Mouse (Mus musculus) hindbrain, embryonic 10.5 days (tissue): ENCODE results near the gene Cops9. TPM values are rescaled to one million over a fixed set of nuclear protein-coding genes. Genes with fewer than 3 reads are reported as not detected.

Source experiments
- DNase-seq: peaks from one replicate; pipeline ENCODE4 v3.0.0-alpha.2; 2017; ENCODE audit warnings: low spot score
- H3K27ac ChIP-seq: fragments of 300-500 bp; sonication (generic); 2 replicates; pipeline ENCODE4 v1.5.1; 2016; ENCODE audit warnings: mild to moderate bottlenecking, moderate library complexity
- H3K27me3 ChIP-seq: fragments of 300-500 bp; sonication (generic); 2 replicates; pipeline ENCODE4 v1.6.1; 2016; ENCODE audit warnings: mild to moderate bottlenecking; ENCODE audit not compliant: poor library complexity, insufficient read depth, severe bottlenecking
- H3K36me3 ChIP-seq: fragments of 300-500 bp; sonication (generic); 2 replicates; pipeline ENCODE4 v1.6.1; 2016; ENCODE audit warnings: mild to moderate bottlenecking, moderate library complexity
- H3K4me1 ChIP-seq: fragments of 300-500 bp; sonication (generic); replicated peaks from 2 replicates; pipeline ENCODE4 v1.6.1; 2016; ENCODE audit warnings: mild to moderate bottlenecking
- H3K4me3 ChIP-seq: fragments of 300-500 bp; sonication (generic); 2 replicates; pipeline ENCODE4 v1.5.1; 2016; ENCODE audit warnings: mild to moderate bottlenecking, moderate library complexity
- H3K9me3 ChIP-seq: fragments of 300-500 bp; sonication (generic); 2 replicates; pipeline ENCODE4 v1.6.1; 2016; ENCODE audit warnings: mild to moderate bottlenecking, moderate library complexity
- WGBS: fragments of 180-500 bp; shearing (Covaris S2); methylation state at CpG from one replicate; pipeline ENCODE4 v1.1.7; 2016; 5-methylcytosine and 5-hydroxymethylcytosine counted together
- polyA plus RNA-seq: library from polyadenylated mRNA; unstranded; fragments of >200 nt; fragmentation: Nextera tagmentation; extraction: Ambion mirVana; gene quantifications from 2 replicates; pipeline ENCODE4 v1.2.1, GENCODE M21; 2016

The Cops9 gene
- 391 and 433 TPM in 2 replicates for polyA plus RNA-seq

DNA sequence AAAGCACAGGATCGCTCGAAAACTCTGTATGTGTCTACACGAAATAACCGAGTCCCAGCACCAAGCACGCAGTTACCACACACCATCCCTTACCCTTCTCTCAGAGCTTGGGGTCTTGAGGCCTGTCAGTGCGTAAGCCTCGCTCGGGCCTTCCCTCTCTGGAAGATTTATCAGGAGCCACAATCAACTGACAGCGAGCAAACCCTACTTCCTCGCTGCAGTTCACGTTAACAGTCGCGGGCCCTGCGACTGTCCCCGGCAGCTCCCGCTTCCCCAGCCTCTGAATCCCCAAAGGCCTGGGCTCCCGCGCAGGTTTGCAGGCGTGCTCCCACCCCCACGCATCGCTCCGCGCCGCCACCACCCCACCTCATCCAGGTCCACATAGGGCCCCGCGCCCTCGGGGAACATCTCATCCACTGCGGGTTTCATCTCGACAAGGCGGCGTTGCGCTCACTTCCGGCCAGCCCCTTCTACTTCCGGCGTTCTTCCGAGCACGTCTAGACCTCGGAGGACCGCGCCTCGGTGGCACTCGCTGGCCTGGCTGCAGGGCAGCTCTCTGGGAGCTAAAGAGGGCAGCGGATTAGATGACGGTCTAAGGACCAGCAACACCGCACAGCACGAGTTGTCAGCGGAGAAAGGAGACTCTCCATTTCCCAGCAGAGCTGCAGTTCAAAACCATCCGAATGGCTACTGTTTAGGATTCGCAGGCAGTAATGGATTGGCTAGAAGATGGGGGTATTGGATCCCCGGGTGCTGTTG lies at the start of gene Cops9:
Gene Cops9, minus strand, starts transcription at position 472 of the 759 bp plus-strand sequence.
- peak within 1 kb of the TSS; percentile 92 for H3K27ac ChIP-seq
- peaks cover 31% of the 10 kb centered on the region for H3K4me1 ChIP-seq
- no peaks in the 10 kb centered on the region for H3K9me3 ChIP-seq
- 2% methylated on average over 50 of the region's 50 CpGs for WGBS
- peak within 1 kb of the TSS; percentile 94 for H3K4me3 ChIP-seq
- H3K36me3 ChIP-seq, result peaks cover 34% of the 10 kb centered on the region
- H3K27me3 ChIP-seq, result peaks cover 12% of the 10 kb centered on the region
- peak; percentile 93 for DNase-seq

GRCm38 (mm10) chr1:92691166-92691844 lies 49.5 kb upstream of the Cops9 start:
- no peaks in the 10 kb centered on the region for H3K9me3 ChIP-seq
- no peak overlapping the region for H3K27ac ChIP-seq
- no peaks in the 10 kb centered on the region for H3K36me3 ChIP-seq
- no peak overlapping the region for H3K4me3 ChIP-seq
- WGBS, result 84% methylated on average over 3 of the region's 3 CpGs
- H3K27me3 ChIP-seq, result peaks cover 4% of the 10 kb centered on the region; the same call in 1 of the 2 replicates
- 0 out of 2 replicates have a peak, but pooled peaks cover 6% of the 10 kb centered on the region for H3K4me1 ChIP-seq
- no peak for DNase-seq

GRCm38 (mm10) chr1:92686994-92687393 lies 45.2 kb upstream of the Cops9 start:
- no peak overlapping the region for H3K4me3 ChIP-seq
- H3K27me3 ChIP-seq, result peaks cover 12% of the 10 kb centered on the region; the same call in 1 of the 2 replicates
- no peak for DNase-seq
- 60% methylated on average over 8 of the region's 8 CpGs for WGBS
- H3K27ac ChIP-seq, result no peak overlapping the region
- 0 out of 2 replicates have a peak, but pooled peaks cover 6% of the 10 kb centered on the region for H3K4me1 ChIP-seq
- H3K36me3 ChIP-seq, result no peaks in the 10 kb centered on the region
- no peaks in the 10 kb centered on the region for H3K9me3 ChIP-seq

- no peaks in the 10 kb centered on the region for H3K9me3 ChIP-seq
- WGBS, result 90% methylated on average over 8 of the region's 8 CpGs
- H3K27me3 ChIP-seq, result peaks cover 26% of the 10 kb centered on the region; the same call in 1 of the 2 replicates
- no peak overlapping the region for H3K4me3 ChIP-seq
- H3K36me3 ChIP-seq, result no peaks in the 10 kb centered on the region
- peaks cover 22% of the 10 kb centered on the region for H3K4me1 ChIP-seq
- no peak for DNase-seq
- H3K27ac ChIP-seq, result no peak overlapping the region
Measured at GRCm38 (mm10) chr1:92683151-92683550, 41.4 kb upstream of the Cops9 start.

- Histone ChIP-seq H3K27me3 (peaks cover 22% of the 10 kb centered on the region; the same call in 1 of the 2 replicates), H3K9me3 (no peaks in the 10 kb centered on the region), H3K27ac (peak overlapping the region; percentile 23; the same call in 1 of the 2 replicates), H3K4me1 (peaks cover 19% of the 10 kb centered on the region), H3K4me3 (peak overlapping the region; percentile 13; the same call in 1 of the 2 replicates), H3K36me3 (no peaks in the 10 kb centered on the region)
- peak; percentile 38 for DNase-seq
- WGBS, result 28% methylated on average over 16 of the region's 16 CpGs
Measured at GRCm38 (mm10) chr1:92680668-92681603, 39.2 kb upstream of the Cops9 start.

DNA sequence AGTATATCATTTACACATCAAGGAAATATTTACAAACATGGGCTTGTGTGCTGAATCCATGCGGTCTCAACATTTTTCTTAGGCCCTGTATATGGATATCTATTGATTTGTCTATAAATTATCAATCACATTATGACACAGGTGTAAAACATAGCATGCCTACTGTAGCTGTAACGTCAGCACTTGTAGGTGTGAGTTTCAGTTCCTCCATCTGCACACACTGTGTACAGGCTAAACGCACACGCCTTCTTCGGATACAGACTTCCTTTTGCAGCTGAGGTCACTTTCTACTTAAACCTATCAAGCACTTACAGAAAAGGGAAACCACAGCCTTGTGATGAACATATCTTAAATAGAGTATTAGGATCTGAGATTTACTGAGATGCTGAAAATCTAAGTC lies 37.0 kb upstream of the Cops9 start:
- no peaks in the 10 kb centered on the region for H3K36me3 ChIP-seq
- H3K27ac ChIP-seq, result no peak overlapping the region
- peaks cover 25% of the 10 kb centered on the region for H3K27me3 ChIP-seq
- 87% methylated on average over 5 of the region's 5 CpGs for WGBS
- DNase-seq, result no peak
- H3K4me1 ChIP-seq, result peaks cover 19% of the 10 kb centered on the region
- H3K4me3 ChIP-seq, result no peak overlapping the region
- H3K9me3 ChIP-seq, result no peaks in the 10 kb centered on the region

DNA sequence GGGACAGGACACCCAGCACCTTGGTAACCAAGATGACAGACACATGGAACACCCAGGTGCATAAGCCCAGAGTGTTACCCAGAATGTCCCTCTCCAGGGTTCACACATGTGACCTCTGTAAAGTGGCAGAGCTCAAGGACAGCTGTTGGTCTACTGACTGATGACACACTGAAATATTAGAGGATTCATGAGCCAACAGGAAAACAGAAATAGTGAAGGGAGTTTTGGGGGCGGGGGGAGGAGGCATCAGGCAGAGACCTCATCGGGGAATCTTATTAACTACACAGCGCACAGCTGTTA lies 34.8 kb upstream of the Cops9 start:
- Histone ChIP-seq H3K36me3 (no peaks in the 10 kb centered on the region), H3K4me3 (no peak overlapping the region), H3K27me3 (peaks cover 16% of the 10 kb centered on the region), H3K27ac (no peak overlapping the region), H3K9me3 (no peaks in the 10 kb centered on the region), H3K4me1 (peaks cover 19% of the 10 kb centered on the region)
- no peak for DNase-seq
- WGBS, result 92% methylated on average over 3 of the region's 3 CpGs

DNA sequence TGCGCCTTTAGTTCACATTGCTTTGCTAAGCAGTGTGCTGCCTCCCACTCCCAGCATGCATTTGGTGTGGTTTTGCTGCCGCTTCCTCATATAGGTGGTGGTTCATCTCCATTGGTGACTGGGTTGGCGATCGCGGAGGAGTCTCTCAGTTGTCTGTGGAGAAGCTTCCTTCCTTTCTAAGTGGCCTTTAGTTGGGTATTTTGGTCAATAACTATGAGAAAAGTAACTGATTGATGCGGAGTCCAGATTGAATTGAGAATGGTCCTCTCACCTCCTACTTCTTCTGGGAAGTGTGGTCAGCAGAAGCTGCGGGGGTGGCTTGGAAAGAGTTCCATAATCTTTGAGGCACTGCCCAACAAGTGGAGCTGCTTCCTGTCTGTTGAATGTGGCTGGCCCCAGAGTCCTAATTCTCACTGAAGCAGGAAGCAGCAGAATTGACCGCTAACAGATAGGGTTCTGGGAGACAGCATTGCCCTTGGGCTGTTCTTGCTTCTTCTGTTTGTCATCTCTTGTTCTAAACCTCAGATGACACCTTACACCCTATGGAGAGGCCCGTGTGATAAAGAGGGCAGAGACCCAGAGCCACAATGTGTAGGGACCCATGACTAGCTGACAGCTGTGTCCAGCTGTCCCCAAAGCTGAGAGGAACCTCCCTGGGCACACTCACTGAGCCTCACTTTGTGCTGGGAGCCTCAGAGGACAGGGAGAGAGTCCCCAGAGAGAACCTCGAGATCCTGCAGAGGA lies 34.3 kb upstream of the Cops9 start:
- 85% methylated on average over 10 of the region's 10 CpGs for WGBS
- peaks cover 15% of the 10 kb centered on the region for H3K4me1 ChIP-seq
- H3K4me3 ChIP-seq, result no peak overlapping the region
- H3K36me3 ChIP-seq, result no peaks in the 10 kb centered on the region
- peaks cover 14% of the 10 kb centered on the region for H3K27me3 ChIP-seq
- H3K27ac ChIP-seq, result no peak overlapping the region
- DNase-seq, result no peak
- no peaks in the 10 kb centered on the region for H3K9me3 ChIP-seq

DNA sequence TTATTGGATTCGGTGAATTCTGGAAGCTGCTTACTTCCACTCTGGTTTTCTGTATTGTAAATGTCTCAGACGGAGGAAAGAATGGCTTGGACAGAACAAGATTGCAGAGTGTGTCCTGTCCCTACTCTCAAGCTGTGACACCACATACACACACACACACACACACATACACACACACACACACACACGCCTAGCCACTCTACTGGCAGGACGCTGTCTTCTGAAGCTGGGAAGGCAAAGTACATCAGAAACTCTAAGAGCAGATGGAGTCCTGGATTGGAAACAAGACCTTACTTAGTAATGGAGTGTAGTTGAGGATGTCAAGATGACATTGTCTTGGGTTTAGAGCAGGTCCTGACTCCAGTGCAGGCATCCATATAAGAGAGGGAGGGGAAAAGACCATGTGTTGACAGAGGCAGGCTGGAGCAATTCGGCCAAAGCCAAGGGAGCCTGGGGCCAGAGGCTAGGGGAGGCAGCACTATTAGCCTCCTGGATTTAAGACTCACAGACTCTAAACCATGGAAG lies 31.5 kb upstream of the Cops9 start:
- H3K9me3 ChIP-seq, result peaks cover 4% of the 10 kb centered on the region; the same call in 1 of the 2 replicates
- no peak for DNase-seq
- H3K27ac ChIP-seq, result no peak overlapping the region
- peaks cover 3% of the 10 kb centered on the region for H3K27me3 ChIP-seq
- no peak overlapping the region for H3K4me3 ChIP-seq
- 86% methylated on average over 5 of the region's 5 CpGs for WGBS
- H3K36me3 ChIP-seq, result no peaks in the 10 kb centered on the region
- H3K4me1 ChIP-seq, result no peaks in the 10 kb centered on the region

DNA sequence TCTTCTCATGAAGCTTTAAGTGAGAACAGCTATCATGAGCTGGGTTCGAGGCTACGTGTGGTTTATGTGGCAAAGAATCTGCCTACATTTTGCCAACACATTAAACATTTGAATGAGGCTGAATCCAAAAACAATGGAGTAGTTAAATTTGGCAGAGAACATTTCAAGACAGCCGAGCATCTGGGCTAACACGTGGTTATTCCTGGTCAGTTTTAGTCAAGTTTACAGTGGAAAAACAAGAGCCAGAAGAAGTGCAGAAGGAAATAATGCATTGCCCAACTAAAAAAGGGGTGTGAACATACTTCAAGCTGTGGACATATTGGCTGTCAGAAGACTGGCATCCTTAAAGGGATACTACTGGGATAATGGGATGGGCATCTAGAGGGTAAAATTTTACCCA lies 29.5 kb upstream of the Cops9 start:
- DNase-seq, result no peak
- H3K4me1 ChIP-seq, result no peaks in the 10 kb centered on the region
- no peak overlapping the region for H3K27ac ChIP-seq
- no peaks in the 10 kb centered on the region for H3K36me3 ChIP-seq
- peaks cover 4% of the 10 kb centered on the region; the same call in 1 of the 2 replicates for H3K9me3 ChIP-seq
- H3K27me3 ChIP-seq, result peaks cover 3% of the 10 kb centered on the region
- H3K4me3 ChIP-seq, result no peak overlapping the region
- WGBS, result 86% methylated on average over 4 of the region's 4 CpGs

- no peak overlapping the region for H3K4me3 ChIP-seq
- no peaks in the 10 kb centered on the region for H3K36me3 ChIP-seq
- 97% methylated on average over 3 of the region's 3 CpGs for WGBS
- H3K27me3 ChIP-seq, result no peaks in the 10 kb centered on the region
- DNase-seq, result no peak
- no peak overlapping the region for H3K27ac ChIP-seq
- peaks cover 4% of the 10 kb centered on the region; the same call in 1 of the 2 replicates for H3K9me3 ChIP-seq
- no peaks in the 10 kb centered on the region for H3K4me1 ChIP-seq
Measured at GRCm38 (mm10) chr1:92669430-92669829, 27.6 kb upstream of the Cops9 start.

DNA sequence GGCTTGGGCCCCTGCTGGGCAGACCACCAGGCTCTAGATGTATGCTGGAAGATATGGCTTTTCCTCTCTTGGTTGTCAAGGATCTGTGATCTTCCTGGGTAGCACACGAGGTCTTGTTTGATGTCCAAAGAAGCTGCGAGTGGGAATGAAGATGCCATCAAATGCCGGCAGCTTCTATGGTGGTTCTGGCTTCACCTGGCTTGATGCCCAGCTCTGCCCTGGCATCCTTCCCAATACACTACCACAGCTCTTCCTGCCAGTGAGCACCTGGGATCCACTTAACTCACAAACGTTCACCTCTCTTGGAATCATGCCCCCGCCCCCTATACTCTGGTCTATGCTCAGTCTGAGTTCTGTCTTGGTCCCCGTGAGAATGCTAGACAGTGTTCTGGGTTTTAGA lies 25.3 kb upstream of the Cops9 start:
- peaks cover 4% of the 10 kb centered on the region; the same call in 1 of the 2 replicates for H3K9me3 ChIP-seq
- no peak overlapping the region for H3K4me3 ChIP-seq
- no peaks in the 10 kb centered on the region for H3K36me3 ChIP-seq
- H3K27ac ChIP-seq, result no peak overlapping the region
- H3K27me3 ChIP-seq, result no peaks in the 10 kb centered on the region
- 87% methylated on average over 6 of the region's 6 CpGs for WGBS
- no peaks in the 10 kb centered on the region for H3K4me1 ChIP-seq
- DNase-seq, result no peak
